Mouse (Mus musculus): ENCODE data around the gene Purb. TPM values are rescaled to one million over a fixed set of nuclear protein-coding genes. Genes with fewer than 3 reads are reported as not detected.
A peak's percentile ranks its signal among the peaks of the same experiment; 100 is the strongest.

Purb gene
- total RNA-seq (2012; rRNA removed) (19.3 and 29.7 TPM in 2 replicates), total RNA-seq (2014; rRNA removed) (45.2 and 50.5 TPM in 2 replicates), polyA plus RNA-seq (2012; ENCODE audit: insufficient read length, low read depth) (35.0 and 42.4 TPM in 2 replicates)

- peaks cover 44% of the 10 kb centered on the region for H3K79me2 ChIP-seq (replicated peaks; ENCODE audit: control insufficient read depth, extremely low read depth, insufficient read depth, poor library complexity, severe bottlenecking)
- in situ Hi-C loops (cut with MboI; ENCODE audit: low pct_ligation_motif_present, low pct_unique_long_range_greater_than_20kb, low sequenced_read_pairs), result no loop called here
- H3K9ac ChIP-seq (ENCODE audit: insufficient read depth, low read depth), result peak within 1 kb of the TSS; percentile 97
- DNase-seq (ENCODE audit: extremely low read depth), result peak; percentile 88
- peaks cover 4 to 28% of the 10 kb centered on the region in 2 experiments for H3K36me3 ChIP-seq (replicated peaks in 1 of 2; ENCODE audit: control insufficient read depth in 1 of 2, insufficient read depth in 1 of 2, low read length in 1 of 2)
- no peaks in the 10 kb centered on the region for H3K9me3 ChIP-seq (replicated peaks; ENCODE audit: low read length)
- no peaks in the 10 kb centered on the region for H3K27me3 ChIP-seq (replicated peaks)
- H3K4me3 ChIP-seq (replicated peaks in 1 of 3; ENCODE audit: low read depth in 2 of 3, low read length in 2 of 3, poor library complexity in 1 of 3), result peak within 1 kb of the TSS; percentile 68 to 97 (median 76)
- peak within 1 kb of the TSS; percentile 100 for H3K4me2 ChIP-seq (ENCODE audit: insufficient read depth, low read depth, poor library complexity, severe bottlenecking)
- H3K27ac ChIP-seq (ENCODE audit: insufficient read depth, low read depth), result peak within 1 kb of the TSS; percentile 81
- peak; percentile 81; the same call in 1 of the 2 replicates for TF ChIP-seq KAT2A (IDR thresholded peaks at IDR 0.05; ENCODE audit: insufficient replicate concordance, low read length)
- TF ChIP-seq CTCF (conservative IDR thresholded peaks at IDR 0.05 in 1 of 2, IDR thresholded peaks at IDR 0.05 in 1 of 2; ENCODE audit: low read depth in 2 of 2, low read length in 2 of 2), result no peak
- TF ChIP-seq NELFE (IDR thresholded peaks at IDR 0.05; ENCODE audit: low read depth, low read length), result peak; percentile 96
- peak; percentile 96 for TF ChIP-seq POLR2A (IDR thresholded peaks at IDR 0.05; ENCODE audit: low read depth, low read length)
- TF ChIP-seq PAX5 (IDR thresholded peaks at IDR 0.05; ENCODE audit: low read length), result no peak
- TF ChIP-seq ZC3H11A (IDR thresholded peaks at IDR 0.05; ENCODE audit: low read depth, low read length), result no peak
- 0 out of 2 replicates have a peak, but pooled peaks have one; percentile 24 for TF ChIP-seq RCOR1 (conservative IDR thresholded peaks at IDR 0.05; ENCODE audit: low read depth, low read length)
- TF ChIP-seq BHLHE40 (IDR thresholded peaks at IDR 0.05; ENCODE audit: low read depth, low read length), result peak; percentile 18; the same call in 1 of the 2 replicates
- TF ChIP-seq RAD21 (IDR thresholded peaks at IDR 0.05; ENCODE audit: low read depth, low read length), result no peak
- TF ChIP-seq CHD1 (IDR thresholded peaks at IDR 0.05; ENCODE audit: low read depth, low read length), result 0 out of 2 replicates have a peak, but pooled peaks have one; percentile 70
- peak; percentile 77; the same call in 1 of the 2 replicates for TF ChIP-seq MAZ (IDR thresholded peaks at IDR 0.05; ENCODE audit: low read depth, low read length)
- TF ChIP-seq E2F4 (IDR thresholded peaks at IDR 0.05; ENCODE audit: insufficient replicate concordance, low read depth, low read length), result no peak
- peak; percentile 35; the same call in 1 of the 2 replicates for TF ChIP-seq GABPA (IDR thresholded peaks at IDR 0.05; ENCODE audit: insufficient replicate concordance, low read depth, low read length)
- 0 out of 2 replicates have a peak, but pooled peaks have one; percentile 35 for TF ChIP-seq MYC (IDR thresholded peaks at IDR 0.05; ENCODE audit: low read depth, low read length)
- peak; percentile 72 for TF ChIP-seq IRF4 (IDR thresholded peaks at IDR 0.05; ENCODE audit: low read depth, low read length)
- TF ChIP-seq POLR2AphosphoS2 (IDR thresholded peaks at IDR 0.05; ENCODE audit: low read depth, low read length), result peak; percentile 96
- TF ChIP-seq NRF1 (IDR thresholded peaks at IDR 0.05; ENCODE audit: low read depth, low read length), result peak; percentile 45; the same call in 1 of the 2 replicates
- TF ChIP-seq EP300 (IDR thresholded peaks at IDR 0.05; ENCODE audit: low read length), result no peak
- no peak for TF ChIP-seq CHD2 (IDR thresholded peaks at IDR 0.05; ENCODE audit: low read length)
- TF ChIP-seq ELF1 (IDR thresholded peaks at IDR 0.05; ENCODE audit: low read depth, low read length), result peak; percentile 92
- no peak for TF ChIP-seq USF2 (conservative IDR thresholded peaks at IDR 0.05; ENCODE audit: low read depth, low read length)
- no peak for TF ChIP-seq JUN (IDR thresholded peaks at IDR 0.05; ENCODE audit: insufficient read depth, low read depth, low read length)
- TF ChIP-seq UBTF (IDR thresholded peaks at IDR 0.05; ENCODE audit: low read depth, low read length), result no peak
- peak; percentile 88 for TF ChIP-seq SIN3A (IDR thresholded peaks at IDR 0.05; ENCODE audit: low read length)
- peak; percentile 82 for TF ChIP-seq TCF12 (IDR thresholded peaks at IDR 0.05; ENCODE audit: low read depth, low read length)
- TF ChIP-seq ETS1 (conservative IDR thresholded peaks at IDR 0.05; ENCODE audit: low read depth, low read length), result no peak
- TF ChIP-seq HCFC1 (IDR thresholded peaks at IDR 0.05; ENCODE audit: low read depth, low read length), result peak; percentile 84
- peak; percentile 64; the same call in 1 of the 2 replicates for TF ChIP-seq MEF2A (IDR thresholded peaks at IDR 0.05; ENCODE audit: borderline replicate concordance, low read depth, low read length)
- TF ChIP-seq SMC3 (IDR thresholded peaks at IDR 0.05; ENCODE audit: low read depth, low read length), result no peak
- no peak for TF ChIP-seq ZNF384 (IDR thresholded peaks at IDR 0.05; ENCODE audit: low read depth, low read length)
- TF ChIP-seq TBP (conservative IDR thresholded peaks at IDR 0.05; ENCODE audit: low read depth, low read length), result no peak
- TF ChIP-seq ZMIZ1 (IDR thresholded peaks at IDR 0.05; ENCODE audit: low read depth, low read length), result peak; percentile 94
- peak; percentile 95 for TF ChIP-seq MXI1 (IDR thresholded peaks at IDR 0.05; ENCODE audit: low read depth, low read length)
- peak; percentile 53 for TF ChIP-seq MAX (IDR thresholded peaks at IDR 0.05; ENCODE audit: low read length)
- H3K4me1 ChIP-seq (ENCODE audit: control insufficient read depth in 1 of 2, insufficient read depth in 2 of 2), result peaks cover under 1 to 19% of the 10 kb centered on the region in 2 experiments; a peak in 3 of 4 replicates
- dilution Hi-C loops (cut with MboI; ENCODE audit: extremely low pct_ligation_motif_present, extremely low pct_unique_long_range_greater_than_20kb, low sequenced_read_pairs), result no loop called here
These were observed at the start of gene Purb for GRCm38 (mm10) chr11:6475867-6476484. TSS of gene Purb (minus strand) at chr11:6475917.
